Mouse (Mus musculus): ENCODE data around the gene Gm42715. TPM values are rescaled to one million over a fixed set of nuclear protein-coding genes. Genes with fewer than 3 reads are reported as not detected.
A peak's percentile ranks its signal among the peaks of the same experiment; 100 is the strongest.

The Gm42715 gene
- polyA plus RNA-seq, 1 experiment from 2014 or later, result 10.0 TPM

- Histone ChIP-seq H3K27me3 (ENCODE audit: insufficient read depth, poor library complexity, severe bottlenecking) (no peaks in the 10 kb centered on the region), H3K4me3 (peak within 1 kb of the TSS; percentile 88), H3K4me1 (peaks cover 20% of the 10 kb centered on the region), H3K36me3 (peaks cover 29% of the 10 kb centered on the region), H3K27ac (peak within 1 kb of the TSS; percentile 100), H3K9me3 (no peaks in the 10 kb centered on the region)
- DNase-seq (ENCODE audit: low spot score), result peak; percentile 99
- WGBS, result under 1% methylated on average over 34 of the region's 37 CpGs
Observed at GRCm38 (mm10) chr7:127511808-127512230, 7.6 kb upstream of the Gm42715 start, which contains the start of gene Srcap. Gene Srcap (plus strand): TSS chr7:127511983.

GRCm38 (mm10) chr7:127512231-127513015 is 7.0 kb upstream of the Gm42715 start:
- Histone ChIP-seq H3K27ac (peak overlapping the region; percentile 100), H3K27me3 (ENCODE audit: insufficient read depth, poor library complexity, severe bottlenecking) (no peaks in the 10 kb centered on the region), H3K9me3 (no peaks in the 10 kb centered on the region), H3K4me1 (peaks cover 20% of the 10 kb centered on the region), H3K36me3 (peaks cover 35% of the 10 kb centered on the region), H3K4me3 (peak overlapping the region; percentile 88)
- WGBS, result 1% methylated on average over 80 of the region's 93 CpGs
- DNase-seq (ENCODE audit: low spot score), result peak; percentile 95

GRCm38 (mm10) chr7:127513016-127513390 is 6.4 kb upstream of the Gm42715 start:
- Histone ChIP-seq H3K27ac (peak overlapping the region; percentile 100), H3K9me3 (no peaks in the 10 kb centered on the region), H3K36me3 (peaks cover 41% of the 10 kb centered on the region), H3K27me3 (ENCODE audit: insufficient read depth, poor library complexity, severe bottlenecking) (no peaks in the 10 kb centered on the region), H3K4me1 (peaks cover 20% of the 10 kb centered on the region), H3K4me3 (peak overlapping the region; percentile 88)
- DNase-seq (ENCODE audit: low spot score), result no peak
- WGBS, result 37% methylated on average over 8 of the region's 8 CpGs

- Histone ChIP-seq H3K27ac (no peak overlapping the region), H3K4me1 (peaks cover 20% of the 10 kb centered on the region), H3K27me3 (ENCODE audit: insufficient read depth, poor library complexity, severe bottlenecking) (no peaks in the 10 kb centered on the region), H3K36me3 (peaks cover 49% of the 10 kb centered on the region), H3K4me3 (peak overlapping the region; percentile 88), H3K9me3 (no peaks in the 10 kb centered on the region)
- WGBS, result 92% methylated on average over 3 of the region's 3 CpGs
- DNase-seq (ENCODE audit: low spot score), result no peak
Observed at GRCm38 (mm10) chr7:127513781-127514180, 5.6 kb upstream of the Gm42715 start.

GRCm38 (mm10) chr7:127515846-127516245 is 3.5 kb upstream of the Gm42715 start:
- H3K27ac ChIP-seq, result no peak overlapping the region
- H3K4me1 ChIP-seq, result peaks cover 20% of the 10 kb centered on the region
- WGBS, result 80% methylated on average over 7 of the region's 7 CpGs
- no peaks in the 10 kb centered on the region for H3K27me3 ChIP-seq (ENCODE audit: insufficient read depth, poor library complexity, severe bottlenecking)
- no peaks in the 10 kb centered on the region for H3K9me3 ChIP-seq
- H3K4me3 ChIP-seq, result no peak overlapping the region
- H3K36me3 ChIP-seq, result peaks cover 67% of the 10 kb centered on the region
- no peak for DNase-seq (ENCODE audit: low spot score)

- Histone ChIP-seq H3K27ac (no peak overlapping the region), H3K36me3 (peaks cover 72% of the 10 kb centered on the region), H3K27me3 (ENCODE audit: insufficient read depth, poor library complexity, severe bottlenecking) (no peaks in the 10 kb centered on the region), H3K4me3 (no peak overlapping the region), H3K9me3 (no peaks in the 10 kb centered on the region), H3K4me1 (peaks cover 16% of the 10 kb centered on the region)
- no peak for DNase-seq (ENCODE audit: low spot score)
- 92% methylated on average over 7 of the region's 7 CpGs for WGBS
Observed at GRCm38 (mm10) chr7:127516344-127516743, 3.0 kb upstream of the Gm42715 start.

GRCm38 (mm10) chr7:127541671-127542070 is 22.3 kb downstream of the Gm42715 start:
- H3K9me3 ChIP-seq, result no peaks in the 10 kb centered on the region
- no peaks in the 10 kb centered on the region for H3K27me3 ChIP-seq (ENCODE audit: insufficient read depth, poor library complexity, severe bottlenecking)
- WGBS, result 99% methylated on average over 3 of the region's 3 CpGs
- no peak overlapping the region for H3K27ac ChIP-seq
- peaks cover 100% of the 10 kb centered on the region for H3K36me3 ChIP-seq
- no peak for DNase-seq (ENCODE audit: low spot score)
- no peaks in the 10 kb centered on the region for H3K4me1 ChIP-seq
- no peak overlapping the region for H3K4me3 ChIP-seq

GRCm38 (mm10) chr7:127549116-127549835 is 29.9 kb downstream of the Gm42715 start:
- H3K27me3 ChIP-seq (ENCODE audit: insufficient read depth, poor library complexity, severe bottlenecking), result no peaks in the 10 kb centered on the region
- WGBS, result 92% methylated on average over 15 of the region's 15 CpGs
- no peak overlapping the region for H3K27ac ChIP-seq
- H3K4me1 ChIP-seq, result no peaks in the 10 kb centered on the region
- no peak overlapping the region for H3K4me3 ChIP-seq
- no peaks in the 10 kb centered on the region for H3K9me3 ChIP-seq
- DNase-seq (ENCODE audit: low spot score), result no peak
- peaks cover 87% of the 10 kb centered on the region for H3K36me3 ChIP-seq

- no peaks in the 10 kb centered on the region for H3K4me1 ChIP-seq
- H3K9me3 ChIP-seq, result no peaks in the 10 kb centered on the region
- WGBS, result 96% methylated on average over 8 of the region's 8 CpGs
- no peak for DNase-seq (ENCODE audit: low spot score)
- peaks cover 87% of the 10 kb centered on the region for H3K36me3 ChIP-seq
- H3K4me3 ChIP-seq, result no peak overlapping the region
- H3K27ac ChIP-seq, result no peak overlapping the region
- H3K27me3 ChIP-seq (ENCODE audit: insufficient read depth, poor library complexity, severe bottlenecking), result no peaks in the 10 kb centered on the region
Observed at GRCm38 (mm10) chr7:127551558-127551957, 32.2 kb downstream of the Gm42715 start.

- Histone ChIP-seq H3K4me1 (peaks cover 5% of the 10 kb centered on the region; the same call in 1 of the 2 replicates), H3K4me3 (no peak overlapping the region), H3K9me3 (no peaks in the 10 kb centered on the region), H3K27ac (no peak overlapping the region), H3K36me3 (peaks cover 83% of the 10 kb centered on the region), H3K27me3 (ENCODE audit: insufficient read depth, poor library complexity, severe bottlenecking) (no peaks in the 10 kb centered on the region)
- 94% methylated on average over 11 of the region's 11 CpGs for WGBS
- DNase-seq (ENCODE audit: low spot score), result no peak
Observed at GRCm38 (mm10) chr7:127560580-127560979, 41.2 kb downstream of the Gm42715 start.

GRCm38 (mm10) chr7:127561340-127561858 is 42.0 kb downstream of the Gm42715 start, which contains the start of gene Tmem265:
Gene Tmem265 (plus strand): TSS chr7:127561390.
- DNase-seq (ENCODE audit: low spot score), result no peak
- Histone ChIP-seq H3K36me3 (peaks cover 82% of the 10 kb centered on the region), H3K4me1 (peaks cover 5% of the 10 kb centered on the region; the same call in 1 of the 2 replicates), H3K27me3 (ENCODE audit: insufficient read depth, poor library complexity, severe bottlenecking) (no peaks in the 10 kb centered on the region), H3K4me3 (no peak within 1 kb of the TSS), H3K27ac (no peak within 1 kb of the TSS), H3K9me3 (no peaks in the 10 kb centered on the region)
- 91% methylated on average over 5 of the region's 5 CpGs for WGBS

- no peak overlapping the region for H3K27ac ChIP-seq
- H3K36me3 ChIP-seq, result peaks cover 69% of the 10 kb centered on the region
- no peak overlapping the region for H3K4me3 ChIP-seq
- peaks cover 5% of the 10 kb centered on the region; the same call in 1 of the 2 replicates for H3K4me1 ChIP-seq
- no peak for DNase-seq (ENCODE audit: low spot score)
- no peaks in the 10 kb centered on the region for H3K27me3 ChIP-seq (ENCODE audit: insufficient read depth, poor library complexity, severe bottlenecking)
- WGBS, result 87% methylated on average over 6 of the region's 6 CpGs
- no peaks in the 10 kb centered on the region for H3K9me3 ChIP-seq
Observed at GRCm38 (mm10) chr7:127564381-127565150, 45.2 kb downstream of the Gm42715 start.
